Mouse (Mus musculus): ENCODE results near the gene Pacs1.

DNA sequence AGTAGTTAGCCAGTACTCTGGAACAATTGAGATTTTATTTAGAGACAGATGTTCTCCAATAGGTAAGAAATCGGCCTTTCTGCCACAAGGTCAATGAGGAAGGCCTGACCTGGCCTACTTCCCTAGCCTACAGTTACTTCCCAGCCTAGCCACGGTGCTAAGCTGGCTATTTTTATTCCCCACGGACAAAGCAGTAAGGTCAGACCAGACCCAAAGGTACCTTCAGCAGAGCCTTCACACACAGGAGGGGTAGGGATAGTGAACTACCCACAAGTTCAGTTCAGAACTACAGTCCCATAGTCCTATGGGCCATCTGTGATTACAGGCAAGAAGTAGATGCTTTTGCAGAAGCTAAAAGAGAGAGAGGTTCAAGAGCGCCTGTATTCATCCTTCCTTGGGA, 997 bp upstream of the Pacs1 start:
- TF ChIP-seq CTCF (IDR thresholded peaks at IDR 0.05; ENCODE audit: borderline replicate concordance, control insufficient read depth, extremely low read depth, insufficient read depth, low read length, poor library complexity) (no peak), POLR2A (IDR thresholded peaks at IDR 0.05; ENCODE audit: control insufficient read depth, extremely low read depth, insufficient read depth, low read length, poor library complexity) (no peak)

Data from thymus, adult 2 months (tissue).